Mouse (Mus musculus): ENCODE data around the gene Garem2.

DNA sequence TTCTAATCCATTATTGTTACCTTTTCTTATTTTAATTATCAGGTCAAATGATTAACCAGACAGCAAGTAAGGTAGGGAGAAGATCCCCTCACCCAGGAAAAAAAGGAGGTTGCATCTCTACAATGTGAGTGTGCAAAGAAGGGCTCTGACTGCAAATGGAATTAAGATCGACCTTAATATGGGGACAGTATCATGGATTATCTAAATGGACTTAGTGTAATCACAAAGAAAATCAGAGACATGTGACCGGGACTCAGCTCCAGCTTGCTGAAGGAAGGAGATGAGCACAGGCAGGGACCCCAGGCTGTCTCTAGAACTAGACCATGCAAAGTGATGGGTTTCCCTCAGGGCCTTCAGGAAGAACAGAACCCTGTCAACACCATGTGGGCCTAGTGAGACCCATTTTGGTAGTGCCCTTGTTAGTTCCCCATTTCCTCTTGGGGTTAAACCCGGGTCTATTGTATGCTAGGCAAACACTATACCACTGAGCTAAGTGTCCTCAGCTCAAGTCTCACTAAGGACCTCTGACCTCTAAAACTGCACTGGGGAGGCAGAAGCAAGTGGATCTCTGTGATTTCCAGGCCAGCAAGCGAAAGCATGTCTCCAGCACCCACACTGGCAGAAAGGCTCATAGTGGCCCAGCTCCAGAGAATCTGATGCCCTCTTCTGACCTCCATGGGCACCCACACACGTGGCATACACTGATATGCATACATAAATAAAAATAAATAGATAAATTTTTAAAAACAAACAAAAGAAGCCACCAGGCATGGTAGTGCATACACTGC lies 43.4 kb downstream of the Garem2 start:
- TF ChIP-seq HCFC1 (IDR thresholded peaks at IDR 0.05; ENCODE audit: borderline replicate concordance, insufficient read depth, low read length) (no peak), ZNF384 (IDR thresholded peaks at IDR 0.05; ENCODE audit: low read depth, low read length) (no peak), MAFK (IDR thresholded peaks at IDR 0.05; ENCODE audit: insufficient read depth, low read depth, low read length) (no peak)
